Mouse (Mus musculus) left cerebral cortex, postnatal 25 days (tissue): Measurements from ENCODE around the gene Yipf3. TPM values are rescaled to one million over a fixed set of nuclear protein-coding genes. Genes with fewer than 3 reads are reported as not detected.

ENCODE experiments used
- DNase-seq, 2 experiments: peaks; one replicate each; pipeline ENCODE4 v3.0.0; 2022; ENCODE audit warnings: low spot score in 2 of 2, mixed read lengths in 1 of 2
- intact Hi-C: fragments of 180-260 bp; cut with DNase I; formaldehyde crosslinking; loops from one replicate; pipeline ENCODE4 v1.15.1; 2025
- total RNA-seq, 2 experiments: library from RNA; stranded (reverse); gene quantifications; 2 replicates each; pipeline ENCODE4 v1.2.3; 2021

The Yipf3 gene
- total RNA-seq, 2 experiments from 2014 or later = 95.5 to 95.9 TPM

- intact Hi-C loops = no loop called here
- DNase-seq = peak; percentile 39 to 56
Observed at GRCm38 (mm10) chr17:46252571-46253451, 4.9 kb downstream of the Yipf3 start.

GRCm38 (mm10) chr17:46253452-46254084 lies 5.7 kb downstream of the Yipf3 start, which contains the start of gene Lrrc73:
Gene Lrrc73, plus strand, starts transcription at chr17:46253531.
- DNase-seq = peak; percentile 94 to 97
- intact Hi-C loops = no loop called here

GRCm38 (mm10) chr17:46254106-46254505 lies 6.2 kb downstream of the Yipf3 start:
- intact Hi-C loops = no loop called here
- DNase-seq = peak; percentile 46 to 47

GRCm38 (mm10) chr17:46255147-46255546 lies 7.3 kb downstream of the Yipf3 start:
- intact Hi-C loops = no loop called here
- no peak for DNase-seq

GRCm38 (mm10) chr17:46258279-46259053 lies 10.6 kb downstream of the Yipf3 start:
- no peak for DNase-seq
- intact Hi-C loops = no loop called here

- no peak for DNase-seq
- intact Hi-C loops = no loop called here
Observed at GRCm38 (mm10) chr17:46259675-46260074, 11.8 kb downstream of the Yipf3 start.

- intact Hi-C loops = no loop called here
- DNase-seq = no peak
Observed at GRCm38 (mm10) chr17:46262201-46262694, 14.4 kb downstream of the Yipf3 start.

GRCm38 (mm10) chr17:46265502-46265901 lies 17.6 kb downstream of the Yipf3 start:
- intact Hi-C loops = loop anchor here (5.0 kb wide), 1 partner anchor 127 kb away; no protein-coding TSS in a partner anchor

GRCm38 (mm10) chr17:46265918-46266618 lies 18.2 kb downstream of the Yipf3 start:
- intact Hi-C loops = loop anchor here (1.0 to 5.0 kb wide), 2 partner anchors 32 to 126 kb away; no protein-coding TSS in a partner anchor
- DNase-seq = peak; percentile 82 to 90

More at GRCm38 (mm10) chr17:46265502-46265901, 17.6 kb downstream of the Yipf3 start:
- no peak for DNase-seq

- intact Hi-C loops = loop anchor here (1.0 to 5.0 kb wide), 2 partner anchors 31 to 125 kb away; no protein-coding TSS in a partner anchor
- DNase-seq = no peak
Observed at GRCm38 (mm10) chr17:46266986-46267385, 19.1 kb downstream of the Yipf3 start.

GRCm38 (mm10) chr17:46267511-46267910 lies 19.6 kb downstream of the Yipf3 start:
- intact Hi-C loops = loop anchor here (5.0 kb wide), 1 partner anchor 125 kb away; no protein-coding TSS in a partner anchor
- DNase-seq = no peak

GRCm38 (mm10) chr17:46268026-46268720 lies 20.3 kb downstream of the Yipf3 start:
- DNase-seq = no peak
- intact Hi-C loops = loop anchor here (5.0 kb wide), 1 partner anchor 124 kb away; no protein-coding TSS in a partner anchor

GRCm38 (mm10) chr17:46269771-46270534 lies 22.1 kb downstream of the Yipf3 start:
- DNase-seq = no peak
- intact Hi-C loops = loop anchor here (5.0 kb wide), 2 partner anchors 112 to 122 kb away; partner anchors contain the start of gene Zfp318

- intact Hi-C loops = loop anchor here (5.0 kb wide), 1 partner anchor 110 kb away; the partner anchor contains the start of gene Zfp318
- peak in 1 of 2 experiments; percentile 40 for DNase-seq
Observed at GRCm38 (mm10) chr17:46272058-46272457, 24.2 kb downstream of the Yipf3 start.

- intact Hi-C loops = loop anchor here (5.0 kb wide), 1 partner anchor 110 kb away; the partner anchor contains the start of gene Zfp318
- DNase-seq = no peak
Observed at GRCm38 (mm10) chr17:46272675-46273074, 24.8 kb downstream of the Yipf3 start.

- peak; percentile 35 to 88 for DNase-seq
- intact Hi-C loops = loop anchor here (2.0 to 5.0 kb wide), 2 partner anchors 23 to 108 kb away; partner anchors contain the start of genes Dlk2 and Zfp318
Observed at GRCm38 (mm10) chr17:46273803-46274236, 25.9 kb downstream of the Yipf3 start.

- intact Hi-C loops = loop anchor here (2.0 to 5.0 kb wide), 2 partner anchors 22 to 108 kb away; partner anchors contain the start of genes Dlk2 and Zfp318
- DNase-seq = no peak
Observed at GRCm38 (mm10) chr17:46274465-46274864, 26.6 kb downstream of the Yipf3 start.
